Mouse (Mus musculus): ENCODE data around the gene 4930451I11Rik.

The 4930451I11Rik gene

DNA sequence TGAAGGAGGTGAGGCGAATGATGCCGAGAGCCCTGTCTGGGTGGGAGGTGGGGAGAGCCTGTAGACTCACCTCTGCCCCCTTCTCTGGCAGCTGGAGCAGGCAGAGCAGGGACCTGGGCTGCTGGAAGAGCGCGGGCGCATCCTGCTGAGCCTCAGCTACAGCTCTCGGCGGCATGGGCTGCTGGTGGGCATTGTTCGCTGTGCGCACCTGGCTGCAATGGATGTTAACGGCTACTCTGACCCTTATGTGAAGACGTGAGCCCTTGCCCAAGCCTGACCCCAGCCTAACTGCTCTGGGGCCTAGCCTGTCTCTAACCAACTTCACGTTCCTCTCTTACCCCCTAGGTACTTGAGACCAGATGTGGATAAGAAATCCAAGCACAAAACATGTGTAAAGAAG is 19.8 kb upstream of the 4930451I11Rik start:
- Histone ChIP-seq H3K36me3 (ENCODE audit: control insufficient read depth, insufficient read depth, low read length, poor library complexity, severe bottlenecking) (peaks cover 8% of the 10 kb centered on the region), H3K27me3 (ENCODE audit: control insufficient read depth, insufficient read depth, low read length, poor library complexity, severe bottlenecking) (no peaks in the 10 kb centered on the region; the same call in 1 of the 2 replicates)
- DNase-seq (ENCODE audit: low read depth, low spot score) = no peak

GRCm38 (mm10) chr7:126850161-126850560 is 18.7 kb upstream of the 4930451I11Rik start:
- Histone ChIP-seq H3K36me3 (ENCODE audit: control insufficient read depth, insufficient read depth, low read length, poor library complexity, severe bottlenecking) (peaks cover 8% of the 10 kb centered on the region), H3K27me3 (ENCODE audit: control insufficient read depth, insufficient read depth, low read length, poor library complexity, severe bottlenecking) (no peaks in the 10 kb centered on the region; the same call in 1 of the 2 replicates)
- DNase-seq (ENCODE audit: low read depth, low spot score) = no peak

GRCm38 (mm10) chr7:126848794-126849193 is 17.4 kb upstream of the 4930451I11Rik start:
- peaks cover 5% of the 10 kb centered on the region for H3K36me3 ChIP-seq (ENCODE audit: control insufficient read depth, insufficient read depth, low read length, poor library complexity, severe bottlenecking)
- no peak for DNase-seq (ENCODE audit: low read depth, low spot score)
- no peaks in the 10 kb centered on the region; the same call in 1 of the 2 replicates for H3K27me3 ChIP-seq (ENCODE audit: control insufficient read depth, insufficient read depth, low read length, poor library complexity, severe bottlenecking)

DNA sequence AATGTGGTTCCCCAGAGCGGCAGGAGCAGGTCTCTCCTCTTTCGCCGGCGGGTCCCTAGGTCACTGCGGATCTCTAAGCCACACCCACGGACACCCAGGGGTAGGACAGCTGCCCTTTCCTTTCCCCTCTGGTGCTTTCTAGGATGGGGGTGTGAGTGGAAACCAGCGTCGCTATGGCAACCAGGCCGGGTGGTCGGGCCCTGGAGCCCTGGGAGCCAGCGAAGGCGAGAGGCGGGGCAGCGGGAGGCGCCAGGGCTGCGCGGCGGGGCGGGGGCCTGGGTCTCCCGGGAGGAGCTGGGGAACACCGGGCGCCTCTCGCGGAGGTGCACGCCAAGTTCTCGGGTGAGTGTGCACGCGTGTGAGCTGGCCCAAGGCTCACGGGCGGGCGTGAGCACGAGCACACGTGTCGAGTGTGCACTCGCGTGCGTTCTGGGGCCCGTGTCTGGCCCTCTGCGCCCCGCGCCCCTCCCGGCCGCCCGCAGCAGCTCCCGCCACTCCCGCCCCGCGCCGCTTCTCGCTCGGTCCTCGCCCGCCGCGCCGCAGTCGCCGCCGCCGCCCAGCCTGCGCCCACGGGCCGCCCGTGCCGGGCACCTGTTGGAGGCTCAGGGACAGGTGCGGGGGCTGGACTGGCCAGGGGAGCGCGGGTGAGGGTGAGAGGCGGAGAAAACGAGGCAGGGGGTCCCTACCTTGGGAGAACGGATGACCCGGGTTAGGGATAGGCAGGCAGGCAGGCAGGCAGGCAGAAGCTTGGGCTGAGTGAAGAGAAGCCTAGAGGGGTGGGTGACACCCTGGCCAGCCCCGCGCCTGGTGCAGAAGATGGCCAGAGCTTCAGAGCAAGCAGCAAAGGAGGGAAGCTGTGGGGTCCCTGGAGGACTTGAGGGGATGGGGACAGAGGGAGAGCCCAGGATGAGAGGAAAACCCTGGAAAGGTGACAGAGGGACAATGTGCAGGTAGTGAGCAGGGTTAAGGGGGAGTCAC is 16.3 kb upstream of the 4930451I11Rik start:
- Histone ChIP-seq H3K36me3 (ENCODE audit: control insufficient read depth, insufficient read depth, low read length, poor library complexity, severe bottlenecking) (no peaks in the 10 kb centered on the region), H3K27me3 (ENCODE audit: control insufficient read depth, insufficient read depth, low read length, poor library complexity, severe bottlenecking) (no peaks in the 10 kb centered on the region; the same call in 1 of the 2 replicates)
- no peak for DNase-seq (ENCODE audit: low read depth, low spot score)

DNA sequence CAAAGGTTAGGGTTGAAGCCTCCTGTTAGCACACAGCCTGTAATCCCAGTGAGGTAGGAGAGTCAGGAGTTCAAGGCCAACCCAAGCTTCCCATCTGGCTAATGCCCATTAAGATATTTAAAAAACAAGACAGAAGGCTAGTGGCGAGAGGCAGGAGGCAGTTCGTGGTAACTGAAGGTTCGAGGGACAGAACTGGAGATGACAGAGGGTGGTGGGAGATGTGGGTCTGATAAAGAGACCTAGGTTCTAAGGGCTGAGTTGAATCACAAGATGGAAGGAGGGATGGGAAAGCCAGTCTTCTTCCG is 15.6 kb upstream of the 4930451I11Rik start, which contains the start of gene Doc2a:
TSS of gene Doc2a (plus strand) at position 301 of the 305 bp plus-strand sequence.
- no peak for DNase-seq (ENCODE audit: low read depth, low spot score)
- no peaks in the 10 kb centered on the region for H3K36me3 ChIP-seq (ENCODE audit: control insufficient read depth, insufficient read depth, low read length, poor library complexity, severe bottlenecking)

GRCm38 (mm10) chr7:126845516-126845915 is 14.1 kb upstream of the 4930451I11Rik start:
- no peaks in the 10 kb centered on the region for H3K36me3 ChIP-seq (ENCODE audit: control insufficient read depth, insufficient read depth, low read length, poor library complexity, severe bottlenecking)
- no peak for DNase-seq (ENCODE audit: low read depth, low spot score)
- no peaks in the 10 kb centered on the region; the same call in 1 of the 2 replicates for H3K27me3 ChIP-seq (ENCODE audit: control insufficient read depth, insufficient read depth, low read length, poor library complexity, severe bottlenecking)

More for the DNA sequence above, 15.6 kb upstream of the 4930451I11Rik start, which contains the start of gene Doc2a:
- H3K27me3 ChIP-seq (ENCODE audit: control insufficient read depth, insufficient read depth, low read length, poor library complexity, severe bottlenecking) = no peaks in the 10 kb centered on the region; the same call in 1 of the 2 replicates

GRCm38 (mm10) chr7:126843276-126843675 is 11.8 kb upstream of the 4930451I11Rik start:
- Histone ChIP-seq H3K27me3 (ENCODE audit: control insufficient read depth, insufficient read depth, low read length, poor library complexity, severe bottlenecking) (no peaks in the 10 kb centered on the region; the same call in 1 of the 2 replicates), H3K36me3 (ENCODE audit: control insufficient read depth, insufficient read depth, low read length, poor library complexity, severe bottlenecking) (no peaks in the 10 kb centered on the region)
- DNase-seq (ENCODE audit: low read depth, low spot score) = no peak

DNA sequence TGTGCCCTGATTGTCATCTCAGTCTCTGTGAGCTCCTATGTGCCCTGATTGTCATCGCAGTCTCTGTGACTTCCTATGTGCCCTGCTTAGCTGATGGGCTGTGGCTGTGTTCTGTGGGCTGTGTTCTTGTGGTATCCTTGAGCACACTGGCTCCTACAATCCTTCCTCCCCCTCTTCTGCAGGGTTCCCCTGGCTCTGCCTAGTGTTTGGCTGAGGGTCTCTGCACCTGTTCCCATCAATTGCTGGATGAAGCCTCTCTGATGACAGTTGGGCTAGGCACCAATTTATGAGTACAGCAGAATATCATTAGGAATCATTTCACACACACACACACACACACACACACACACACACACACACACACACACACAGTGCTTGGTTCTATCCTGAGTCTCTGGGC is 1.9 kb upstream of the 4930451I11Rik start:
- no peak for DNase-seq (ENCODE audit: low read depth, low spot score)
- no peaks in the 10 kb centered on the region for H3K27me3 ChIP-seq (ENCODE audit: control insufficient read depth, insufficient read depth, low read length, poor library complexity, severe bottlenecking)

DNA sequence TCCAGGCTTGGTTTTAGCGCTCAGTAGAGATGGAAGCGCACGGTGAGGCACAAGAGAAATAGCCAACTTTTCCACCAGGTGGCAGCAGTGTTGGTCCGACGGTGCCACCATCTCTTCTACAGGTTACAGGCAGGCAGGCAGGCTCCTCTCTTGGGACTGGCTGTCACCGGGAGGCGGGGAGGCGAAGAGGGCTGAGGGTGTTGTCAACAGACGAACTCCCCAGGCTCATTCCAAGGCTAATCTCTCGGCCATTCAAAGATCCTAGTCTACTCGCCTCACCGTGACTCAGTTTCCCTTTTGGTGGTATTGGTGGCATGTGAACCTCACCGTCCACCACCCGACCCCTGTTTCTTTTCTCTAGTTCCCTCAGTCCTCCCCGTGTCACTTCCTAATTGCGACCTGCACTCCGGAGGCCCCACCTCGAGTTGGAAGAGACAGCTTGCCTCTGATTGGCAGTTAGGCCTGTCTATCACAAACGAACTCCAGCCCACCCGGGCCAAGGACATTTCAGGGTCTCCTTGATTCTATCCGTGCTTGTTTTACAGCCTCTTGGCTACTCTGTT is 678 bp upstream of the 4930451I11Rik start:
- H3K36me3 ChIP-seq (ENCODE audit: control insufficient read depth, insufficient read depth, low read length, poor library complexity, severe bottlenecking) = no peaks in the 10 kb centered on the region
- peak; percentile 89 for DNase-seq (ENCODE audit: low read depth, low spot score)
- H3K27me3 ChIP-seq (ENCODE audit: control insufficient read depth, insufficient read depth, low read length, poor library complexity, severe bottlenecking) = no peaks in the 10 kb centered on the region

More for the DNA sequence above, 1.9 kb upstream of the 4930451I11Rik start:
- no peaks in the 10 kb centered on the region for H3K36me3 ChIP-seq (ENCODE audit: control insufficient read depth, insufficient read depth, low read length, poor library complexity, severe bottlenecking)

- no peaks in the 10 kb centered on the region for H3K27me3 ChIP-seq (ENCODE audit: control insufficient read depth, insufficient read depth, low read length, poor library complexity, severe bottlenecking)
- H3K36me3 ChIP-seq (ENCODE audit: control insufficient read depth, insufficient read depth, low read length, poor library complexity, severe bottlenecking) = no peaks in the 10 kb centered on the region
- DNase-seq (ENCODE audit: low read depth, low spot score) = no peak
Measured at GRCm38 (mm10) chr7:126825952-126826351, 5.5 kb downstream of the 4930451I11Rik start.

GRCm38 (mm10) chr7:126825403-126825802 is 6.0 kb downstream of the 4930451I11Rik start:
- peak; percentile 28 for DNase-seq (ENCODE audit: low read depth, low spot score)
- Histone ChIP-seq H3K36me3 (ENCODE audit: control insufficient read depth, insufficient read depth, low read length, poor library complexity, severe bottlenecking) (no peaks in the 10 kb centered on the region), H3K27me3 (ENCODE audit: control insufficient read depth, insufficient read depth, low read length, poor library complexity, severe bottlenecking) (no peaks in the 10 kb centered on the region)

GRCm38 (mm10) chr7:126823940-126824339 is 7.5 kb downstream of the 4930451I11Rik start:
- Histone ChIP-seq H3K27me3 (ENCODE audit: control insufficient read depth, insufficient read depth, low read length, poor library complexity, severe bottlenecking) (no peaks in the 10 kb centered on the region), H3K36me3 (ENCODE audit: control insufficient read depth, insufficient read depth, low read length, poor library complexity, severe bottlenecking) (no peaks in the 10 kb centered on the region)
- DNase-seq (ENCODE audit: low read depth, low spot score) = no peak

GRCm38 (mm10) chr7:126823202-126823711 is 8.2 kb downstream of the 4930451I11Rik start:
- DNase-seq (ENCODE audit: low read depth, low spot score) = no peak

DNA sequence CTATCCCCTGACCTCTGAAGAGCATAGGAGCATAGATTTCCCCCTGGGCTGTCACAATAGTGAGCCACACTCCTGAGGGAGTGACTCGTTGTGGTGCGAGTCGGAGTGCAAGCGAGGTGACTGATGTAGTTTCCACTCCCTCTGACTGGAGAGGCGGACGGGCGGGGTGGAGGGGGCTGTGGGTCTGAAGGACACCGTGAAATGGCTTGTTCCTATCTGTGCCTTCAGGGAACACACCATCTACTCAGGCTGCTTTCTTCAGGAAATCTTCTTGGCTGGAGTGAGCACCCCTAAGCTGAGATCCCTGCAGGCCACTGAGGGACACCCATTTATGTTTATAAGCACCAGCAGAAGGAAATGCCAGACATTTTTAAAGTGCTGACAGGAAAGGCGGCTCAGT is 8.7 kb downstream of the 4930451I11Rik start:
- Histone ChIP-seq H3K36me3 (ENCODE audit: control insufficient read depth, insufficient read depth, low read length, poor library complexity, severe bottlenecking) (no peaks in the 10 kb centered on the region), H3K27me3 (ENCODE audit: control insufficient read depth, insufficient read depth, low read length, poor library complexity, severe bottlenecking) (no peaks in the 10 kb centered on the region)
- no peak for DNase-seq (ENCODE audit: low read depth, low spot score)

More at GRCm38 (mm10) chr7:126823202-126823711, 8.2 kb downstream of the 4930451I11Rik start:
- Histone ChIP-seq H3K27me3 (ENCODE audit: control insufficient read depth, insufficient read depth, low read length, poor library complexity, severe bottlenecking) (no peaks in the 10 kb centered on the region), H3K36me3 (ENCODE audit: control insufficient read depth, insufficient read depth, low read length, poor library complexity, severe bottlenecking) (no peaks in the 10 kb centered on the region)

Measured in splenic B cell, adult 2 months (primary cell).